Comparison of ENCODE assay signal across 22 mouse cellular contexts in genomic region chr12:55926974-55927321, GRCm38 (mm10).
"Had no signal": no experiment of that assay in that cellular context is flagged by ENCODE, and none has a peak within 500 bp of the region (broad histone marks: within the 10 kb centered on the region; RNA-seq: fewer than 3 reads in every experiment).

No protein-coding gene starts in this region.

- H3K9ac ChIP-seq: limb, embryonic 13.5 days; liver, embryonic 12.5 days; liver, embryonic 15.5 days; lung, embryonic 15.5 days; neural tube, embryonic 13.5 days; stomach, embryonic 15.5 days had no signal

- H3K36me3 ChIP-seq: limb, embryonic 10.5 days; limb, embryonic 13.5 days; liver, embryonic 12.5 days; liver, embryonic 15.5 days; lung, embryonic 15.5 days; midbrain, embryonic 10.5 days; neural tube, embryonic 13.5 days; stomach, embryonic 15.5 days had no signal

- H3K4me2 ChIP-seq: limb, embryonic 13.5 days; liver, embryonic 12.5 days; liver, embryonic 15.5 days; lung, embryonic 15.5 days; neural tube, embryonic 13.5 days; stomach, embryonic 15.5 days had no signal

- DNase-seq: kidney, adult 18-20 months; kidney, adult 9 months; kidney, postnatal 14 days; layer of hippocampus, adult 9-11 months; liver; lung, adult 18-20 months; lung, postnatal 10 days; lung, postnatal 36 days; right cerebral cortex, postnatal 25 days; spleen, adult 18-20 months; thymus, postnatal 25 days had no signal

- H3K27me3 ChIP-seq: limb, embryonic 13.5 days; liver, embryonic 12.5 days; liver, embryonic 15.5 days; lung, embryonic 15.5 days; megakaryocyte, embryonic 14.5 days; stomach, embryonic 15.5 days had no signal

- H3K9me3 ChIP-seq: limb, embryonic 10.5 days; limb, embryonic 13.5 days; liver, embryonic 12.5 days; liver, embryonic 15.5 days; lung, embryonic 15.5 days; megakaryocyte, embryonic 14.5 days; midbrain, embryonic 10.5 days; neural tube, embryonic 13.5 days; stomach, embryonic 15.5 days had no signal

- H3K4me3 ChIP-seq: layer of hippocampus, adult 2 months; limb, embryonic 10.5 days; limb, embryonic 13.5 days; liver, embryonic 12.5 days; liver, embryonic 15.5 days; lung, embryonic 15.5 days; megakaryocyte, embryonic 14.5 days; midbrain, embryonic 10.5 days; myocyte; neural tube, embryonic 13.5 days; stomach, embryonic 15.5 days had no signal

- ATAC-seq: liver, embryonic 12.5 days had no signal

- H3K4me1 ChIP-seq: limb, embryonic 10.5 days; limb, embryonic 13.5 days; liver, embryonic 12.5 days; liver, embryonic 15.5 days; lung, embryonic 15.5 days; megakaryocyte, embryonic 14.5 days; stomach, embryonic 15.5 days had no signal

- H3K27ac ChIP-seq: layer of hippocampus, adult 2 months; limb, embryonic 10.5 days; limb, embryonic 13.5 days; liver, embryonic 12.5 days; liver, embryonic 15.5 days; lung, embryonic 15.5 days; midbrain, embryonic 10.5 days; neural tube, embryonic 13.5 days; stomach, embryonic 15.5 days had no signal
